Mouse (Mus musculus) heart, embryonic 11.5 days (tissue): ENCODE data around the gene Eef1akmt2. TPM values are rescaled to one million over a fixed set of nuclear protein-coding genes. Genes with fewer than 3 reads are reported as not detected.

Experiments used
- ATAC-seq: fragments of 200-750 bp; cut with Nextera tagmentation; replicated peaks from 2 replicates; pipeline ENCODE4 v1.8.0; 2017; ENCODE audit warnings: moderate library complexity; ENCODE audit not compliant: insufficient number of reproducible peaks, low FRiP score, low TSS enrichment
- H3K27ac ChIP-seq: fragments of 300-500 bp; sonication (generic); 2 replicates; pipeline ENCODE4 v1.5.1; 2014; ENCODE audit warnings: mild to moderate bottlenecking, low read depth, low read length
- H3K27me3 ChIP-seq: fragments of 300-500 bp; sonication (generic); 2 replicates; pipeline ENCODE4 v1.6.1; 2014; ENCODE audit warnings: mild to moderate bottlenecking, low read length, mixed read lengths; ENCODE audit not compliant: control insufficient read depth, insufficient read depth
- H3K36me3 ChIP-seq: fragments of 300-500 bp; sonication (generic); 2 replicates; pipeline ENCODE4 v1.6.1; 2014; ENCODE audit warnings: mild to moderate bottlenecking, low read length, moderate library complexity, mixed read lengths; ENCODE audit not compliant: control insufficient read depth, insufficient read depth
- H3K4me1 ChIP-seq: fragments of 300-500 bp; sonication (generic); 2 replicates; pipeline ENCODE4 v1.6.1; 2014; ENCODE audit warnings: low read length; ENCODE audit not compliant: control insufficient read depth, insufficient read depth
- H3K4me2 ChIP-seq: fragments of 300-500 bp; sonication (generic); 2 replicates; pipeline ENCODE4 v1.6.1; 2014; ENCODE audit warnings: mild to moderate bottlenecking, moderate library complexity
- H3K4me3 ChIP-seq: fragments of 300-500 bp; sonication (generic); 2 replicates; pipeline ENCODE4 v1.5.1; 2014; ENCODE audit warnings: low read depth, low read length
- H3K9ac ChIP-seq: fragments of 300-500 bp; sonication (generic); 2 replicates; pipeline ENCODE4 v1.6.1; 2014; ENCODE audit warnings: mild to moderate bottlenecking, low read depth, low read length, moderate library complexity
- H3K9me3 ChIP-seq: fragments of 300-500 bp; sonication (generic); replicated peaks from 2 replicates; pipeline ENCODE4 v1.6.1; 2016; ENCODE audit warnings: low read length; ENCODE audit not compliant: control insufficient read depth
- WGBS: fragments of 180-500 bp; shearing (Covaris S2); extraction: QIAGEN DNeasy Blood & Tissue Kit; methylation state at CpG from one replicate; pipeline ENCODE4 v1.1.7; 2014; ENCODE audit not compliant: insufficient replicate concordance; 5-methylcytosine and 5-hydroxymethylcytosine counted together
- polyA plus RNA-seq: library from polyadenylated mRNA; unstranded; fragments of >200 nt; fragmentation: Nextera tagmentation; extraction: Ambion mirVana; gene quantifications from 2 replicates; pipeline ENCODE4 v1.2.1, GENCODE M21; 2014

Eef1akmt2 gene
- polyA plus RNA-seq, 1 experiment from 2014 or later, result 43.7 TPM

GRCm38 (mm10) chr7:132892311-132892661 lies 39.8 kb upstream of the Eef1akmt2 start:
- Histone ChIP-seq H3K27ac (no peak overlapping the region), H3K4me1 (peaks cover 13% of the 10 kb centered on the region; the same call in 1 of the 2 replicates), H3K4me3 (no peak overlapping the region), H3K36me3 (no peaks in the 10 kb centered on the region), H3K27me3 (no peaks in the 10 kb centered on the region), H3K4me2 (no peak overlapping the region), H3K9me3 (no peaks in the 10 kb centered on the region), H3K9ac (no peak overlapping the region)
- WGBS, result 61% methylated on average over 4 of the region's 4 CpGs
- ATAC-seq, result no peak

- no peak for ATAC-seq
- Histone ChIP-seq H3K36me3 (no peaks in the 10 kb centered on the region), H3K9me3 (no peaks in the 10 kb centered on the region), H3K27ac (no peak overlapping the region), H3K4me2 (no peak overlapping the region), H3K4me3 (no peak overlapping the region), H3K4me1 (peaks cover 13% of the 10 kb centered on the region; the same call in 1 of the 2 replicates), H3K27me3 (no peaks in the 10 kb centered on the region), H3K9ac (no peak overlapping the region)
- 81% methylated on average over 5 of the region's 5 CpGs for WGBS
Measured at GRCm38 (mm10) chr7:132891561-132892310, 39.3 kb upstream of the Eef1akmt2 start.

DNA sequence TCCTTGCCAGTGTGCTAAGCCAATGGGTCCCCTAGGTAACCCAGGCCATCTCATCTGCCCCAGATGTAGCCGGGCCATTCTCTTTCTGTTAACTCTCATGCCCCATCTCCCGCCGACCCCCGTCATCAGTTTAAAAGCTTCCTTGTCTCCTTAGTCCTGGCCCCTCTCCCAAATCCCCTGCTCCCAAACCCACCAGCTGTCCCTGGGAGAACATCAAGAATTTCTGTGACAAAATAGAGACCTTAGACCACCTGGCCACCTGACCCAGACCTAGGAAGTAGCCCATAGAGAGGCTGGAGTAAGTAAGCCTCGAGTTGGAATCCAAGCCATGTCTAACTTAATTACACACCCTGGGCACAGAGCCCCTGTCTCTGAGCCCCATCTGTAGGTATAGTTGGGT lies 37.7 kb upstream of the Eef1akmt2 start:
- H3K4me2 ChIP-seq, result no peak overlapping the region
- ATAC-seq, result no peak
- no peak overlapping the region for H3K9ac ChIP-seq
- WGBS, result 76% methylated on average over 5 of the region's 5 CpGs
- no peak overlapping the region for H3K4me3 ChIP-seq
- H3K27ac ChIP-seq, result no peak overlapping the region
- peaks cover 4% of the 10 kb centered on the region; the same call in 1 of the 2 replicates for H3K4me1 ChIP-seq
- H3K9me3 ChIP-seq, result no peaks in the 10 kb centered on the region
- no peaks in the 10 kb centered on the region for H3K36me3 ChIP-seq
- H3K27me3 ChIP-seq, result no peaks in the 10 kb centered on the region

DNA sequence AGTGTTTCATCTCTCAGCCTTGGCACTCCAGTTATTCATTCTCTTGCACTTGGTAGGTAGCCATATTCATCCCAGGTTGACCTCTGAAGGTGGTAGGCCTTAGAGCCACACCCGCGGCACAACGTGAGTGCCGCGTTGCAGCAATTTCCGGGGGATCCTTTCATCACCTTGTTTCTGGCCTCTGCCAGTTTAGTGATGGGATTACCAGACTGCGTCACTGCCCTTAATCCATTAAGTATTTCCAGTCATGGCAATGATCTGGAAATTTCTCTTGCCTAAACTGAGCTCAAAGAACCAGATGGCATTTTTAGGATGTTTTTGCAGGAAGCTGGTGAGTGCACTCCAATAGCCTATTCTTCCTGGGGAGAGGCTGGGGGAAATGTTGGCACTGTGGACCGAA lies 37.2 kb upstream of the Eef1akmt2 start:
- H3K27ac ChIP-seq, result no peak overlapping the region
- no peak overlapping the region for H3K4me2 ChIP-seq
- no peaks in the 10 kb centered on the region for H3K9me3 ChIP-seq
- H3K36me3 ChIP-seq, result no peaks in the 10 kb centered on the region
- WGBS, result 93% methylated on average over 8 of the region's 8 CpGs
- H3K9ac ChIP-seq, result no peak overlapping the region
- H3K4me3 ChIP-seq, result no peak overlapping the region
- no peak for ATAC-seq
- H3K27me3 ChIP-seq, result no peaks in the 10 kb centered on the region
- H3K4me1 ChIP-seq, result no peaks in the 10 kb centered on the region

DNA sequence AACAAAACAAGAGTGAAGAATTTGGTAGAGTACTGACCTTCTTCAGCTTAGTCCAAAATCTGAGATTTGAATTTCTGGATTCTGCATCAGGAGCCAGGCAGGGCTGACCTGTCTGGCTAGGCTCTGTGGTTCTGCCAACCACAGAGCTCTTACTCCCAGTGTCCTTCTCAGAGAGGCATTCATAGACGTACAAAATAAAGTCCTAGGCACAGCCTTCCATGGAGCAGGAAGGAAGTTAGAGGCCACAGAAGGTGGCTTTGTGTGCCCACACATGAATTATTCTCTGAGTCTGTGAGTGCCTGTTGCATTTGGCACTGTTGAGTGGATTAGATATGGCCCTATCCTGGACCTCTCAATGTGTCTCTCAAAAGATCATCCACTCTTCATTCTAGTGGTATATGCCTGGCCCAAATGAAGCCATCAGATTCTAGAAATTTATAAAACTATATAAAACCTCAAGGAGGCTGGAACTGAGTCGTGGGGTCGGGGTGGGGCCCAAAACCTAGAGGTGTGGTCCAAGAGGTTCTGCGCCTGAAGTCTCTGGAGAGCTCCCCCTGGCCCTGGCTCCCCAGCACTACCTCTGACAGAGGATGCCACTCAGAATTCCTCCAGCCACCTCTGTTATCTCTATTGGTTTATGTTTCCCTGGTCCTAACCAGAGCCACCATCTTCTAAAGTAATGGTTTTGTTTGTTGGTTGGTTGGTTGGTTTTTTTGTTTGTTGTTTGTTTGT lies 36.2 kb upstream of the Eef1akmt2 start:
- Histone ChIP-seq H3K4me1 (no peaks in the 10 kb centered on the region), H3K27ac (no peak overlapping the region), H3K27me3 (no peaks in the 10 kb centered on the region), H3K9ac (no peak overlapping the region), H3K4me2 (no peak overlapping the region), H3K9me3 (no peaks in the 10 kb centered on the region), H3K4me3 (no peak overlapping the region), H3K36me3 (no peaks in the 10 kb centered on the region)
- WGBS, result 60% methylated on average over 4 of the region's 4 CpGs
- ATAC-seq, result no peak

GRCm38 (mm10) chr7:132888052-132888451 lies 35.6 kb upstream of the Eef1akmt2 start:
- H3K4me2 ChIP-seq, result no peak overlapping the region
- no peak overlapping the region for H3K4me3 ChIP-seq
- peaks cover 6% of the 10 kb centered on the region; the same call in 1 of the 2 replicates for H3K36me3 ChIP-seq
- WGBS, result 50% methylated on average over 3 of the region's 3 CpGs
- H3K27me3 ChIP-seq, result no peaks in the 10 kb centered on the region
- no peaks in the 10 kb centered on the region for H3K4me1 ChIP-seq
- no peak overlapping the region for H3K9ac ChIP-seq
- no peaks in the 10 kb centered on the region for H3K9me3 ChIP-seq
- no peak for ATAC-seq
- no peak overlapping the region for H3K27ac ChIP-seq

GRCm38 (mm10) chr7:132887019-132887804 lies 34.7 kb upstream of the Eef1akmt2 start:
- no peak overlapping the region for H3K27ac ChIP-seq
- no peak overlapping the region for H3K9ac ChIP-seq
- H3K36me3 ChIP-seq, result peaks cover 13% of the 10 kb centered on the region
- H3K4me2 ChIP-seq, result no peak overlapping the region
- no peaks in the 10 kb centered on the region for H3K27me3 ChIP-seq
- no peaks in the 10 kb centered on the region for H3K9me3 ChIP-seq
- WGBS, result 57% methylated on average over 7 of the region's 7 CpGs
- no peak overlapping the region for H3K4me3 ChIP-seq
- ATAC-seq, result no peak
- H3K4me1 ChIP-seq, result no peaks in the 10 kb centered on the region

GRCm38 (mm10) chr7:132884031-132884430 lies 31.6 kb upstream of the Eef1akmt2 start:
- WGBS, result 88% methylated on average over 7 of the region's 7 CpGs
- no peak overlapping the region for H3K4me2 ChIP-seq
- H3K4me1 ChIP-seq, result no peaks in the 10 kb centered on the region
- H3K9ac ChIP-seq, result no peak overlapping the region
- no peak overlapping the region for H3K27ac ChIP-seq
- no peak for ATAC-seq
- no peaks in the 10 kb centered on the region for H3K27me3 ChIP-seq
- H3K36me3 ChIP-seq, result peaks cover 32% of the 10 kb centered on the region
- H3K9me3 ChIP-seq, result no peaks in the 10 kb centered on the region
- H3K4me3 ChIP-seq, result no peak overlapping the region
